Mouse (Mus musculus): ENCODE measurements around the gene Kcnj10. TPM values are rescaled to one million over a fixed set of nuclear protein-coding genes. Genes with fewer than 3 reads are reported as not detected.

Kcnj10 gene
- total and polyA plus RNA-seq, 3 experiments, result 0.04 to 0.72 TPM; not detected in 1

GRCm38 (mm10) chr1:172328041-172328440, 13.0 kb upstream of the Kcnj10 start:
- no peak for DNase-seq (ENCODE audit: low read depth, low spot score)
- no peaks in the 10 kb centered on the region for H3K9me3 ChIP-seq (replicated peaks; ENCODE audit: insufficient read depth, low read length)
- no peak overlapping the region for H3K27ac ChIP-seq (ENCODE audit: control insufficient read depth, low read depth, low read length)
- no peaks in the 10 kb centered on the region for H3K36me3 ChIP-seq (ENCODE audit: control insufficient read depth in 1 of 2, insufficient read depth in 2 of 2, low read length in 2 of 2)
- no peaks in the 10 kb centered on the region for H3K4me1 ChIP-seq (ENCODE audit: control insufficient read depth in 1 of 2, insufficient read depth in 2 of 2, low read length in 2 of 2)
- TF ChIP-seq MAZ (IDR thresholded peaks at IDR 0.05; ENCODE audit: low read depth, low read length), result no peak
- no peak for TF ChIP-seq RCOR1 (IDR thresholded peaks at IDR 0.05; ENCODE audit: low read depth, low read length)
- TF ChIP-seq UBTF (IDR thresholded peaks at IDR 0.05; ENCODE audit: borderline replicate concordance, insufficient read depth, low read depth, low read length), result no peak
- TF ChIP-seq POLR2AphosphoS2 (IDR thresholded peaks at IDR 0.05; ENCODE audit: low read length), result no peak
- no peak for TF ChIP-seq GABPA (IDR thresholded peaks at IDR 0.05; ENCODE audit: low read depth, low read length)
- no peak for TF ChIP-seq RAD21 (IDR thresholded peaks at IDR 0.05; ENCODE audit: low read depth, low read length)
- TF ChIP-seq ZNF384 (IDR thresholded peaks at IDR 0.05; ENCODE audit: low read depth, low read length), result no peak
- no peak for TF ChIP-seq JUND (IDR thresholded peaks at IDR 0.05; ENCODE audit: low read depth, low read length)
- no peak for TF ChIP-seq MAFK (IDR thresholded peaks at IDR 0.05; ENCODE audit: borderline replicate concordance, low read depth, low read length)
- TF ChIP-seq POLR2AphosphoS5 (IDR thresholded peaks at IDR 0.05; ENCODE audit: borderline replicate concordance, low read depth, low read length), result no peak
- TF ChIP-seq NRF1 (IDR thresholded peaks at IDR 0.05; ENCODE audit: insufficient read depth, low read depth, low read length, poor library complexity, severe bottlenecking), result no peak
- no peak for TF ChIP-seq MYC (IDR thresholded peaks at IDR 0.05; ENCODE audit: low read depth, low read length)
- TF ChIP-seq USF2 (IDR thresholded peaks at IDR 0.05; ENCODE audit: borderline replicate concordance in 1 of 2, insufficient read depth in 1 of 2, low read depth in 1 of 2, low read length in 2 of 2), result no peak
- no peak for TF ChIP-seq POLR2A (IDR thresholded peaks at IDR 0.05; ENCODE audit: control insufficient read depth in 1 of 2, insufficient read depth in 1 of 2, low read depth in 1 of 2, low read length in 2 of 2, poor library complexity in 1 of 2)
- TF ChIP-seq ZC3H11A (IDR thresholded peaks at IDR 0.05; ENCODE audit: low read depth, low read length), result no peak
- TF ChIP-seq MXI1 (IDR thresholded peaks at IDR 0.05; ENCODE audit: low read depth, low read length), result no peak
- TF ChIP-seq E2F4 (IDR thresholded peaks at IDR 0.05; ENCODE audit: borderline replicate concordance, low read depth, low read length), result no peak
- TF ChIP-seq SIN3A (IDR thresholded peaks at IDR 0.05; ENCODE audit: low read length), result no peak
- TF ChIP-seq MAX (IDR thresholded peaks at IDR 0.05; ENCODE audit: low read length), result no peak
- no peak for TF ChIP-seq HCFC1 (IDR thresholded peaks at IDR 0.05; ENCODE audit: low read depth, low read length)
- no peak overlapping the region for H3K4me3 ChIP-seq (ENCODE audit: control insufficient read depth in 1 of 2, insufficient read depth in 1 of 2, low read depth in 2 of 2, low read length in 2 of 2)
- peaks cover 0 to 9% of the 10 kb centered on the region in 2 experiments; a peak in 2 of 4 replicates for H3K27me3 ChIP-seq (ENCODE audit: control insufficient read depth in 1 of 2, insufficient read depth in 2 of 2, low read length in 2 of 2)
- no peaks in the 10 kb centered on the region for H3K79me2 ChIP-seq (ENCODE audit: control insufficient read depth, insufficient read depth, low read length, poor library complexity)
- no peak overlapping the region for H3K9ac ChIP-seq (ENCODE audit: control insufficient read depth, low read depth, low read length, poor library complexity, severe bottlenecking)

- Histone ChIP-seq H3K9ac (ENCODE audit: control insufficient read depth, low read depth, low read length, poor library complexity, severe bottlenecking) (no peak overlapping the region), H3K4me3 (ENCODE audit: control insufficient read depth in 1 of 2, insufficient read depth in 1 of 2, low read depth in 2 of 2, low read length in 2 of 2) (no peak overlapping the region), H3K27ac (ENCODE audit: control insufficient read depth, low read depth, low read length) (no peak overlapping the region), H3K79me2 (ENCODE audit: control insufficient read depth, insufficient read depth, low read length, poor library complexity) (no peaks in the 10 kb centered on the region), H3K9me3 (replicated peaks; ENCODE audit: insufficient read depth, low read length) (no peaks in the 10 kb centered on the region), H3K4me1 (ENCODE audit: control insufficient read depth in 1 of 2, insufficient read depth in 2 of 2, low read length in 2 of 2) (no peaks in the 10 kb centered on the region), H3K36me3 (ENCODE audit: control insufficient read depth in 1 of 2, insufficient read depth in 2 of 2, low read length in 2 of 2) (no peaks in the 10 kb centered on the region), H3K27me3 (ENCODE audit: control insufficient read depth in 1 of 2, insufficient read depth in 2 of 2, low read length in 2 of 2) (peaks cover 0 to 9% of the 10 kb centered on the region in 2 experiments; a peak in 3 of 4 replicates)
- DNase-seq (ENCODE audit: low read depth, low spot score), result no peak
- TF ChIP-seq SIN3A (IDR thresholded peaks at IDR 0.05; ENCODE audit: low read length), result no peak
- no peak for TF ChIP-seq ZKSCAN1 (IDR thresholded peaks at IDR 0.05; ENCODE audit: low read depth, low read length)
- no peak for TF ChIP-seq MXI1 (IDR thresholded peaks at IDR 0.05; ENCODE audit: low read depth, low read length)
- no peak for TF ChIP-seq MAZ (IDR thresholded peaks at IDR 0.05; ENCODE audit: low read depth, low read length)
Observed at GRCm38 (mm10) chr1:172328461-172328860, 12.5 kb upstream of the Kcnj10 start.
